Mouse (Mus musculus) stomach, postnatal 0 days (tissue): ENCODE measurements at regions not wholly inside any gene's neighbourhood (a gene's known extent, or its start where the extent isn't known, plus 50 kb on each side); places are given as distances from the start of the nearest gene placed in this dataset.

ENCODE experiments used
- ATAC-seq: fragments of 200-750 bp; cut with Nextera tagmentation; 2 replicates; pipeline ENCODE4 v1.8.0; 2017; ENCODE audit not compliant: low FRiP score, low TSS enrichment
- DNase-seq: peaks from one replicate; pipeline ENCODE4 v3.0.0-alpha.2; 2016; ENCODE audit warnings: low spot score
- H3K27ac ChIP-seq: fragments of 300-500 bp; sonication (generic); replicated peaks from 2 replicates; pipeline ENCODE4 v1.5.1; 2014; ENCODE audit warnings: mild to moderate bottlenecking, control low read depth
- H3K27me3 ChIP-seq: fragments of 300-500 bp; sonication (generic); 2 replicates; pipeline ENCODE4 v1.6.1; 2014; ENCODE audit warnings: low read length; ENCODE audit not compliant: control insufficient read depth, insufficient read depth
- H3K36me3 ChIP-seq: fragments of 300-500 bp; sonication (generic); 2 replicates; pipeline ENCODE4 v1.6.1; 2014; ENCODE audit warnings: low read length, mixed read lengths; ENCODE audit not compliant: control insufficient read depth, insufficient read depth
- H3K4me1 ChIP-seq: fragments of 300-500 bp; sonication (generic); replicated peaks from 2 replicates; pipeline ENCODE4 v1.6.1; 2014; ENCODE audit warnings: antibody characterized with exemption; ENCODE audit not compliant: control insufficient read depth, insufficient read depth
- H3K4me2 ChIP-seq: fragments of 300-500 bp; sonication (generic); replicated peaks from 2 replicates; pipeline ENCODE4 v1.6.1; 2014; ENCODE audit warnings: low read depth, mild to moderate bottlenecking, control low read depth, moderate library complexity
- H3K4me3 ChIP-seq: fragments of 300-500 bp; sonication (generic); 2 replicates; pipeline ENCODE4 v1.5.1; 2014; ENCODE audit warnings: low read depth, low read length, control low read depth
- H3K9ac ChIP-seq: fragments of 300-500 bp; sonication (generic); 2 replicates; pipeline ENCODE4 v1.6.1; 2014; ENCODE audit warnings: mild to moderate bottlenecking, low read length, control low read depth, mixed read lengths
- H3K9me3 ChIP-seq: fragments of 300-500 bp; sonication (generic); 2 replicates; pipeline ENCODE4 v1.6.1; 2016; ENCODE audit warnings: low read length; ENCODE audit not compliant: control insufficient read depth
- CTCF ChIP-seq: IDR thresholded peaks from 2 replicates; pipeline ENCODE4 v1.5.1; 2016; ENCODE audit warnings: antibody characterized with exemption, low read depth, mild to moderate bottlenecking, moderate library complexity
- EP300 ChIP-seq: optimal IDR thresholded peaks from 2 replicates; pipeline ENCODE3; 2016; ENCODE audit warnings: antibody characterized with exemption
- WGBS: fragments of 180-500 bp; shearing (Covaris S2); extraction: QIAGEN DNeasy Blood & Tissue Kit; methylation state at CpG from one replicate; pipeline ENCODE4 v1.1.7; 2014; 5-methylcytosine and 5-hydroxymethylcytosine counted together

- H3K4me3 ChIP-seq: no peak overlapping the region
- no peak for TF ChIP-seq EP300
- no peak for TF ChIP-seq CTCF
- WGBS: 72% methylated on average over 2 of the region's 2 CpGs
- no peak overlapping the region for H3K27ac ChIP-seq
- no peaks in the 10 kb centered on the region for H3K9me3 ChIP-seq
- DNase-seq (no peak), ATAC-seq (no peak)
- H3K4me2 ChIP-seq: no peak overlapping the region
- no peaks in the 10 kb centered on the region for H3K4me1 ChIP-seq
- no peaks in the 10 kb centered on the region for H3K36me3 ChIP-seq
- H3K27me3 ChIP-seq: no peaks in the 10 kb centered on the region
- no peak overlapping the region for H3K9ac ChIP-seq
These were observed 183.3 kb upstream of the Irx5 start for GRCm38 (mm10) chr8:92174106-92174505.

- no peak overlapping the region for H3K4me3 ChIP-seq
These were observed 185.8 kb upstream of the Irx5 start for GRCm38 (mm10) chr8:92171578-92171977.

GRCm38 (mm10) chr8:92167340-92167783 lies 190.1 kb upstream of the Irx5 start:
- no peaks in the 10 kb centered on the region for H3K9me3 ChIP-seq
- H3K36me3 ChIP-seq: no peaks in the 10 kb centered on the region
- H3K27me3 ChIP-seq: no peaks in the 10 kb centered on the region
- no peaks in the 10 kb centered on the region for H3K4me1 ChIP-seq
- ATAC-seq (no peak), DNase-seq (no peak)
- H3K4me2 ChIP-seq: no peak overlapping the region
- WGBS: 41% methylated on average over 4 of the region's 4 CpGs
- no peak overlapping the region for H3K9ac ChIP-seq
- H3K4me3 ChIP-seq: no peak overlapping the region
- no peak overlapping the region for H3K27ac ChIP-seq
- no peak for TF ChIP-seq CTCF
- TF ChIP-seq EP300: no peak

More at GRCm38 (mm10) chr8:92171578-92171977, 185.8 kb upstream of the Irx5 start:
- Histone ChIP-seq H3K27ac (no peak overlapping the region), H3K9me3 (no peaks in the 10 kb centered on the region), H3K9ac (no peak overlapping the region), H3K27me3 (no peaks in the 10 kb centered on the region), H3K36me3 (no peaks in the 10 kb centered on the region), H3K4me1 (no peaks in the 10 kb centered on the region), H3K4me2 (no peak overlapping the region)
- no peak for TF ChIP-seq CTCF
- no peak for TF ChIP-seq EP300
- DNase-seq: no peak
- ATAC-seq: no peak
- WGBS: 63% methylated on average over 2 of the region's 2 CpGs

- Histone ChIP-seq H3K4me2 (no peak overlapping the region), H3K9ac (no peak overlapping the region), H3K9me3 (no peaks in the 10 kb centered on the region), H3K27ac (no peak overlapping the region), H3K4me3 (no peak overlapping the region), H3K36me3 (no peaks in the 10 kb centered on the region), H3K4me1 (no peaks in the 10 kb centered on the region), H3K27me3 (no peaks in the 10 kb centered on the region)
- DNase-seq (no peak), ATAC-seq (no peak)
- WGBS: 64% methylated on average over 6 of the region's 6 CpGs
- no peak for TF ChIP-seq EP300
- no peak for TF ChIP-seq CTCF
These were observed 192.1 kb upstream of the Irx5 start for GRCm38 (mm10) chr8:92165306-92165705.

- no peaks in the 10 kb centered on the region for H3K27me3 ChIP-seq
- no peak overlapping the region for H3K4me3 ChIP-seq
- H3K4me2 ChIP-seq: no peak overlapping the region
- DNase-seq (no peak), ATAC-seq (no peak)
- H3K27ac ChIP-seq: no peak overlapping the region
- WGBS: 92% methylated on average over 4 of the region's 4 CpGs
- H3K9me3 ChIP-seq: no peaks in the 10 kb centered on the region
- H3K36me3 ChIP-seq: no peaks in the 10 kb centered on the region
- TF ChIP-seq CTCF (no peak), EP300 (no peak)
- no peak overlapping the region for H3K9ac ChIP-seq
- H3K4me1 ChIP-seq: no peaks in the 10 kb centered on the region
These were observed 192.9 kb upstream of the Irx5 start for GRCm38 (mm10) chr8:92164496-92164895.

- no peak overlapping the region for H3K9ac ChIP-seq
- no peaks in the 10 kb centered on the region for H3K4me1 ChIP-seq
- DNase-seq: no peak
- no peak overlapping the region for H3K4me2 ChIP-seq
- H3K27me3 ChIP-seq: no peaks in the 10 kb centered on the region
- no peaks in the 10 kb centered on the region for H3K9me3 ChIP-seq
- no peak overlapping the region for H3K4me3 ChIP-seq
- TF ChIP-seq EP300 (no peak), CTCF (no peak)
- no peak for ATAC-seq
- no peaks in the 10 kb centered on the region for H3K36me3 ChIP-seq
- H3K27ac ChIP-seq: no peak overlapping the region
- 56% methylated on average over 2 of the region's 2 CpGs for WGBS
These were observed 196.4 kb upstream of the Irx5 start for GRCm38 (mm10) chr8:92161002-92161401.
